Mouse (Mus musculus) heart, embryonic 15.5 days (tissue): ENCODE results near the gene Rapsn. TPM values are rescaled to one million over a fixed set of nuclear protein-coding genes. Genes with fewer than 3 reads are reported as not detected.
"Not testable (repeated sequence)": the region's sequence is repeated elsewhere in the genome, so short reads cannot be mapped to it uniquely, and the experiment has no call there.

Source experiments
- ATAC-seq: fragments of 200-750 bp; cut with Nextera tagmentation; replicated peaks from 2 replicates; pipeline ENCODE4 v1.8.0; 2017; ENCODE audit warnings: low read depth, moderate TSS enrichment; ENCODE audit not compliant: insufficient number of reproducible peaks, insufficient read depth, low FRiP score
- H3K27ac ChIP-seq: fragments of 300-500 bp; sonication (generic); 2 replicates; pipeline ENCODE4 v1.5.1; 2015; ENCODE audit warnings: mild to moderate bottlenecking, inconsistent platforms
- H3K27me3 ChIP-seq: fragments of 300-500 bp; sonication (generic); 2 replicates; pipeline ENCODE4 v1.6.1; 2015; ENCODE audit warnings: inconsistent platforms
- H3K36me3 ChIP-seq: fragments of 300-500 bp; sonication (generic); 2 replicates; pipeline ENCODE4 v1.6.1; 2015; ENCODE audit warnings: mild to moderate bottlenecking, inconsistent platforms
- H3K4me1 ChIP-seq: fragments of 300-500 bp; sonication (generic); replicated peaks from 2 replicates; pipeline ENCODE4 v1.6.1; 2015; ENCODE audit warnings: inconsistent platforms
- H3K4me2 ChIP-seq: fragments of 300-500 bp; sonication (generic); 2 replicates; pipeline ENCODE4 v1.6.1; 2015; ENCODE audit warnings: inconsistent platforms, mild to moderate bottlenecking, moderate library complexity
- H3K4me3 ChIP-seq: fragments of 300-500 bp; sonication (generic); 2 replicates; pipeline ENCODE4 v1.5.1; 2015; ENCODE audit warnings: mild to moderate bottlenecking, inconsistent platforms
- H3K9ac ChIP-seq: fragments of 300-500 bp; sonication (generic); 2 replicates; pipeline ENCODE4 v1.6.1; 2015; ENCODE audit warnings: mild to moderate bottlenecking, inconsistent platforms
- H3K9me3 ChIP-seq: fragments of 300-500 bp; sonication (generic); replicated peaks from 2 replicates; pipeline ENCODE4 v1.6.1; 2016; ENCODE audit warnings: inconsistent platforms
- WGBS: fragments of 180-500 bp; shearing (Covaris S2); methylation state at CpG from one replicate; pipeline ENCODE4 v1.1.7; 2015; ENCODE audit warnings: mixed read lengths; 5-methylcytosine and 5-hydroxymethylcytosine counted together
- polyA plus RNA-seq: library from polyadenylated mRNA; unstranded; fragments of >200 nt; fragmentation: Nextera tagmentation; extraction: Ambion mirVana; gene quantifications from 2 replicates; pipeline ENCODE4 v1.2.1, GENCODE M21; 2015

The Rapsn gene
- polyA plus RNA-seq, 1 experiment from 2014 or later: 33.7 TPM

GRCm38 (mm10) chr2:91027391-91028214, 7.8 kb upstream of the Rapsn start:
- Histone ChIP-seq H3K36me3 (no peaks in the 10 kb centered on the region), H3K9me3 (no peaks in the 10 kb centered on the region), H3K27me3 (no peaks in the 10 kb centered on the region), H3K27ac (no peak overlapping the region), H3K4me2 (no peak overlapping the region), H3K4me3 (no peak overlapping the region), H3K9ac (no peak overlapping the region), H3K4me1 (0 out of 2 replicates have a peak, but pooled peaks cover 3% of the 10 kb centered on the region)
- no peak for ATAC-seq
- 74% methylated on average over 9 of the region's 9 CpGs for WGBS

GRCm38 (mm10) chr2:91031216-91031615, 4.2 kb upstream of the Rapsn start:
- peaks cover 16% of the 10 kb centered on the region for H3K4me1 ChIP-seq
- no peak overlapping the region for H3K4me2 ChIP-seq
- WGBS: 76% methylated on average over 4 of the region's 4 CpGs
- H3K27me3 ChIP-seq: no peaks in the 10 kb centered on the region
- H3K9me3 ChIP-seq: no peaks in the 10 kb centered on the region
- H3K27ac ChIP-seq: no peak overlapping the region
- no peak for ATAC-seq
- no peak overlapping the region for H3K9ac ChIP-seq
- H3K36me3 ChIP-seq: no peaks in the 10 kb centered on the region
- no peak overlapping the region for H3K4me3 ChIP-seq

- Histone ChIP-seq H3K9me3 (no peaks in the 10 kb centered on the region), H3K36me3 (no peaks in the 10 kb centered on the region), H3K4me3 (no peak overlapping the region), H3K9ac (no peak overlapping the region), H3K27ac (no peak overlapping the region), H3K27me3 (no peaks in the 10 kb centered on the region), H3K4me1 (peaks cover 20% of the 10 kb centered on the region), H3K4me2 (no peak overlapping the region)
- no peak for ATAC-seq
- 28% methylated on average over 3 of the region's 3 CpGs for WGBS
Observed at GRCm38 (mm10) chr2:91033000-91033399, 2.4 kb upstream of the Rapsn start.

GRCm38 (mm10) chr2:91041786-91042185, 6.4 kb downstream of the Rapsn start:
- Histone ChIP-seq H3K4me1 (peaks cover 10% of the 10 kb centered on the region), H3K4me2 (no peak overlapping the region), H3K36me3 (no peaks in the 10 kb centered on the region), H3K27ac (no peak overlapping the region), H3K9me3 (no peaks in the 10 kb centered on the region), H3K9ac (no peak overlapping the region), H3K4me3 (no peak overlapping the region), H3K27me3 (no peaks in the 10 kb centered on the region)
- ATAC-seq: no peak
- WGBS: 71% methylated on average over 8 of the region's 8 CpGs

- Histone ChIP-seq H3K36me3 (no peaks in the 10 kb centered on the region), H3K4me1 (peaks cover 10% of the 10 kb centered on the region), H3K4me3 (no peak overlapping the region), H3K9me3 (no peaks in the 10 kb centered on the region), H3K27me3 (no peaks in the 10 kb centered on the region), H3K9ac (no peak overlapping the region), H3K27ac (no peak overlapping the region), H3K4me2 (no peak overlapping the region)
- WGBS: 59% methylated on average over 21 of the region's 21 CpGs
- no peak for ATAC-seq
Observed at GRCm38 (mm10) chr2:91042651-91043398, 7.4 kb downstream of the Rapsn start.

GRCm38 (mm10) chr2:91044727-91045126, 9.3 kb downstream of the Rapsn start:
- H3K36me3 ChIP-seq: no peaks in the 10 kb centered on the region
- 0 out of 2 replicates have a peak overlapping the region, but pooled peaks have one; percentile 1 for H3K27ac ChIP-seq
- H3K27me3 ChIP-seq: no peaks in the 10 kb centered on the region
- H3K9me3 ChIP-seq: no peaks in the 10 kb centered on the region
- H3K9ac ChIP-seq: no peak overlapping the region
- no peak overlapping the region for H3K4me2 ChIP-seq
- H3K4me1 ChIP-seq: peaks cover 10% of the 10 kb centered on the region
- 67% methylated on average over 13 of the region's 13 CpGs for WGBS
- no peak overlapping the region for H3K4me3 ChIP-seq
- ATAC-seq: no peak

GRCm38 (mm10) chr2:91045805-91046204, 10.4 kb downstream of the Rapsn start:
- not testable (repeated sequence) for H3K9ac ChIP-seq, ATAC-seq, H3K9me3 ChIP-seq, H3K27ac ChIP-seq, H3K36me3 ChIP-seq, H3K4me1 ChIP-seq, H3K4me3 ChIP-seq, H3K27me3 ChIP-seq, H3K4me2 ChIP-seq
- 78% methylated on average over 1 of the region's 1 CpGs for WGBS

- Histone ChIP-seq H3K27me3 (no peaks in the 10 kb centered on the region), H3K9ac (no peak overlapping the region), H3K27ac (no peak overlapping the region), H3K4me2 (no peak overlapping the region), H3K36me3 (0 out of 2 replicates have a peak, but pooled peaks cover 3% of the 10 kb centered on the region), H3K9me3 (no peaks in the 10 kb centered on the region), H3K4me1 (peaks cover 10% of the 10 kb centered on the region), H3K4me3 (no peak overlapping the region)
- 75% methylated on average over 9 of the region's 9 CpGs for WGBS
- no peak for ATAC-seq
Observed at GRCm38 (mm10) chr2:91047359-91047758, 11.9 kb downstream of the Rapsn start.

- 65% methylated on average over 3 of the region's 3 CpGs for WGBS
- Histone ChIP-seq H3K9ac (no peak overlapping the region), H3K4me3 (no peak overlapping the region), H3K4me2 (no peak overlapping the region), H3K36me3 (peaks cover 20% of the 10 kb centered on the region), H3K27me3 (no peaks in the 10 kb centered on the region), H3K27ac (no peak overlapping the region), H3K9me3 (no peaks in the 10 kb centered on the region), H3K4me1 (peaks cover 13% of the 10 kb centered on the region)
- ATAC-seq: no peak
Observed at GRCm38 (mm10) chr2:91051917-91052316, 16.5 kb downstream of the Rapsn start.

GRCm38 (mm10) chr2:91052752-91053151, 17.3 kb downstream of the Rapsn start:
- H3K27me3 ChIP-seq: no peaks in the 10 kb centered on the region
- 49% methylated on average over 2 of the region's 2 CpGs for WGBS
- H3K4me3 ChIP-seq: peak overlapping the region; percentile 64; the same call in 1 of the 2 replicates
- H3K27ac ChIP-seq: no peak overlapping the region
- ATAC-seq: no peak
- peaks cover 13% of the 10 kb centered on the region for H3K4me1 ChIP-seq
- H3K9me3 ChIP-seq: no peaks in the 10 kb centered on the region
- H3K4me2 ChIP-seq: peak overlapping the region; percentile 77; the same call in 1 of the 2 replicates
- no peak overlapping the region for H3K9ac ChIP-seq
- H3K36me3 ChIP-seq: peaks cover 28% of the 10 kb centered on the region

GRCm38 (mm10) chr2:91053181-91053933, 17.9 kb downstream of the Rapsn start:
- Histone ChIP-seq H3K4me3 (peak overlapping the region; percentile 64), H3K9me3 (no peaks in the 10 kb centered on the region), H3K9ac (peak overlapping the region; percentile 42; the same call in 1 of the 2 replicates), H3K36me3 (peaks cover 35% of the 10 kb centered on the region), H3K27ac (no peak overlapping the region), H3K27me3 (no peaks in the 10 kb centered on the region), H3K4me1 (peaks cover 13% of the 10 kb centered on the region), H3K4me2 (peak overlapping the region; percentile 77)
- WGBS: under 1% methylated on average over 6 of the region's 6 CpGs
- peak; percentile 38 for ATAC-seq
